Mouse (Mus musculus) layer of hippocampus, adult 9-11 months (tissue): ENCODE measurements around the gene Vash1.
A peak's percentile ranks its signal among the peaks of the same experiment; 100 is the strongest.

Experiments used
- DNase-seq: peaks from one replicate; pipeline ENCODE4 v3.0.0; 2022

Vash1 gene

DNA sequence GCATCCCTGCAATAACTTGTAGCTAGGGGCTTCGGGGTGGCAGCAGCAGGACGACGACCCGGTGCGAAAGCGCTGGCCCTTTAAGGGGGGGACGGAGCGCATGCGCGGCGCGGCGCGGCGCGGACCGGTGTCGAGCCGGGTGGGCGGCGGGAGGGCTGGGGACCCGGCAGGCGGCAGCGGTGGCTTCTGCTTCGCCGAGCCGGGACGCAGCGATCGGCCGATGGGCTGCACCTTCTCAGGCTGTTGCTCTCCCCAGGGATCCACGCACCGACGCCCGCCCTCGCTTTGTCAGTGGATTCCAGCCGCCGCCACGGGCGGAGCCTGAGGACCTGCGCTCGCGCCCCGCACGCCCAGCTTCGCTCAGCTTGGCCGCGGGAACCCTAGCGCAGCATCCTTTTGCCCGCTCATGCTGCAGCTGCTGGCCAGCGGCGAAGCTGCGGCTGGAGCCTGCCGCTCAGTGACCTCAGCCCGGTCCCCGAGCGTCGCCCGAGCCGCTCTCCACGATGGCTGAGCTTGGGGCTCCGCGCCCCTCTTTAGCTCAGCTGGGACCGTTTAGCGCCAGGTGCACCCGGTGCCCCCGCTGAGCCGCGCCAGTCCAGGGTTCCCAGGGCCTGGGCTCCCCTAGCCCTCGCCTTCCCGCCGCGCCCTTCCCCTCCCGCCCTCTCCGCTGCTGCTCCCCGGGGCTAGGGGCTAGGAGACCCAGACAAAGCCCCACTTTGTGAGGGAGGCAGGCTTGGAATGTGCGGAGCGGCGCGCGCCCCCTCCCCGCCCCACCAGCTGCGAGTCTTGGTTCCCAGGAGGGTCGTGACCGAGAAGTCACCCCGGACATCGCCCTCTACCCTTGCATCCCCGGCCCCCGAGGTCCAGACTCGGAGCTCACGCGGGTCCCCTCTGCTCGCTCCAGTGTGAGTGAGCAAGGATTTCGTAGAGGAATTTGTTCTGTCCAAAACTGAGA, at the start of gene Vash1:
Vash1 (plus strand) TSS at position 110 of the 955 bp plus-strand sequence.
- peak; percentile 65 for DNase-seq

DNA sequence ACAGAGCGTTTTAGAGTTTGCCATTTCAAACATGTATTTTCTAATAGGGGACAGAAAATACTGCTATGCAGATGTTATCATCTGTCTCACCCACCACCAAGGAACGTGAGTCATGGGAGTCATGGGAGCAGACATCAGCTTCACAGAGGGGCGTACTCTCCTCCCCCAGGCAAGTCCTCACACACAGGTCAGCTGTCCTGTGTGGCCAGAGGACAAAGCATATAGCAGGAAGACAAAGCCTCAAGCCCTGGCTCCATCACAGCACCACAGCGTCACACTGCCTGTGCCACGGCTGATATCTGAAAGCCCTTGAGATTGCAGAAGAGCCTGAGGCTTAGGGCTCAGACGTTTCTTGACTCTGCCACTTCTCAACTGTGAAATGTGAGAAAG, 49.7 kb upstream of the Vash1 start:
- DNase-seq: no peak

DNA sequence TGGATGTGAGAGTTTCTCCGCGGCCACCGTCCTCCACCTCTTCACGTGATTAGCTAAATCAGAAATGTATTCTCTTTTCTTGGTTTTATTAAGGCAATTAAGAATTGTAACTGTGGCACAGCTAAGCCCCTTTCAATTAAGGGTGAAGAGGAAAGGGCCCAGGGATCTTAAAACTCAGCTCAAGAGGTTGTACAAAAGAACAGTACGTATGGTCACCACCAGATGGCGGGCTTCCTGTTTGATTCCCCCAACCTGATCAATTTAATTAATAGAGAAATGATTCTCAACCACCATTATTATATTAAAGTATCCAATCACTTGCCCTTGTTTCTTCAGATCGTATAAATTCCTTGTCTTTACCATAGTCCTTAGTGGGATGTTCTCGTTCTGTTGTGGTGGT, 36.7 kb upstream of the Vash1 start:
- no peak for DNase-seq

DNA sequence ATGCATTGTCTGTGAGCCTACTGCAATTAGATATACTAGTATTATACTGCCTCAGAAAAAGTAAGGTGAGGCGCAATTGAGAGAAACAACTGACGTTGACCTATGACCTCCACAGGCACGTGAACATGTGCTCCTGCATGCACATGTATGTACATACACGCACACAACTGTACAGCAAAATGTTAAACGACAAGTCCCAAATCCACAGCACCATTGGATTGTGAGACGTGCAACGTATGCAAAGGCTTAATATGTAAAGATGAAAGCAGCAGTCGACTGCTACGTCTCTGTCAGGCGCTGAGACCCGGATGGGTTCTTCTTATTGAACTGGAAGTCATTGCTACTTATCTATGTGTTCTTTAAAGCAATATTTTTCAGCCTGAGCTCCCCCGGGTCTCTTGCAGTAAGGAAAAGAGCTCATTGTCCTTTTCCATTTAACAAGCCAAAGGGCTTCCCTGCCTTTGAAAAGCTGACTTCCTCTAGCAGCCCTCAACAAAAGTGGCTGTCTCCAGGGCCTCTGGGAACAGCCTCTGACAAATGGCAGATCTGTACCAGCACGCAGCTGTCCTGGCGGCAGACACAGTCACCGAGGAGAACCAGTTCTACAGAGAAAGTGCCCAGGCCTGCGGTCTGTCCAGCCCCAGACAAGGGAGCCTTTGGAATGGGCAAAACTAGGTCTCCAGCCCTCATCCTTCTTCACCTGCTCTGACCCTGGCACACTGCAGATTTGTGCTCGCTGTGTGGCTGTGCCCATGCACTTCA, 33.8 kb upstream of the Vash1 start:
- DNase-seq: peak; percentile 62

DNA sequence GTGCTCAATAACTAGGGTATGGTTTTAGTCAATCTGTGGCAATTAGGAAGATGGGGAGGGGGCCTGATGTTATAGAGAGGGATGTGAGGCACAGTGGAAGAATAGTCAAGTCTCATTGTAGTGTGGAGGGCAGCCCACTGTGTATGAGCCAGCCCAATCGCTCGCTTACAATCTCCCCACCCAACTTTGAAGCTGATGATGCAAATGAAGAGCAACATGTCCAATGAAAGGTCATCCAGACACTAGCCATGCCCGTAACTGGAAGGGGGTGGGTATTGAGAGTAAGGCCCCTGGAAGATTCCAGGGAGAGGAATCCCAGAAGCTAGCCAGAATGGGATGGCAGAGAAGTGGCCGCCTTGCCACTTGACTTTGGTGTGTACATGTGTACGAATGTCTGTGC, 33.0 kb upstream of the Vash1 start:
- no peak for DNase-seq

DNA sequence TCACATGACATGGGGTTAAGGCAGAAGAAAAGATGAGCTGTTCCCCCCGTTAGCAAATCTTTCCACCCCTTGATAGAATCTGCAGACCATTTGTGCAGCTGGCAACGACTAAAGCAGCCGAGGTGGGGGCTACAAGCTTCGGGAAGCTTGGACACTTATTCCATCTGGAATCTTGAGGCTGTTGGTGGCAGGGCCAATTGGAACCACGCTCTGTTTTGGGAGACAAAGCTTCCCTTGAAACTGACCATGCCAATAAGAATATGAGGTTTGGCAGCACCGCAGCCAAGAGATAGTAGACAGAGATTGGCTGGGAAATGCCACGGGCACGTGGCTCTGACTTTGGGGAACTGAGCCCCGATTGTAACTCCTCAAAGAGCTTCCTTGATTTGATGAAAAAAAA, 31.7 kb upstream of the Vash1 start:
- peak; percentile 34 for DNase-seq

DNA sequence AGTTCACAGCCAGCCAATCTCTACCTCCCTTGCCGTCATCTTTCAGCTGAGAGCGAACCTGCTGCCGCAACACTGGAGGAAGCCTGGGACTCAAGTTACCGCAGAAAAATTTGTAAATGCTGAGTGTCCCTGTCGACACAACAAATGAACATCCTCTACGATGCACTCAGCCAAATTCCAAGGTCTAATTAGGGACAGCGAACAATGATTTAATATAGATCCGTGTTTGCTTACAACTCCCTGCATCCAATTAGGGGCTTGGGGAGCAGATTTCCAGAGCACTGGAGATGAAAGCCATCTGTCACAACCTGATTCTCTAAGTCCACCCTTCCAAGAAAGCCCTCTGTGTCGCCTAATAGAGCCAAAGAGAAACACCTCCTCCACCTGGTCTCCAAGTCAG, 31.2 kb upstream of the Vash1 start:
- no peak for DNase-seq

DNA sequence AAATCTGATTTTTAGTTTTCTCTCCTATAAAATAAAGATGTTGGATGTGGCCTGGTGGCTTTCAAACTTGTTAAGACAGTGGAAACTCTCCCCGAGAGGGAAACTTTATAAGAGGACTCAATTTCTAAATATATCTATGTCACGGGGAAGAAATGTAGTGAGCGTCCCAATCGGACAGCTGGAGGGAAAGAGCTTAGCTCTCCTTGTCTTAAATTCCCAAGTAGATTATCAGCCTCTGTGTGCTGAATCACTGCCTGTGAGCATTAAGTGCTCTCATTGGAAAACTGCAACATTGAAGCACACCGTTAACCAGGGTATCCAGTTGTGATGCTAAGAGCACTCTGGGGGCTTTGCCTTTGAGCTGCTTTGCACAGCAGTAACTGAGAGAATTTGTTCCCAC, 30.8 kb upstream of the Vash1 start:
- no peak for DNase-seq

DNA sequence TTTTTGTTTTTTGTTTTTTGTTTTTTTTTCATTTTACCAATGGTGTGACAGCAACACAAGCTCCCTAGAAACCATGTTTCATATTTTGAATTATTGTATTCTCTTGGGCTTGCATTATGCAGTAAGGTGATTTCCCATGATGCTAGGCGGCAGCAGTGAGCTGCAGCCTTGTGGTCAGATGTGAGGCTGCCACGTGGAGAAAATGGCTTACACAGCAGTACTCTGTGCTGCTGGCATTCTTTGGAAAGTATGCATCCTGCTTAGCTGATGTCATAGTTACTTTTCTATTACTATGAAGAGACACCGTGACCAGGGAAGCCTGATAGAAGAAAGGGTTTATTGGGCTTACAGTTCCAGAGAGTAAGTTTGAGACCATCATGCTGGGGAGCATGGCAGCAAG, 30.0 kb upstream of the Vash1 start:
- DNase-seq: no peak

DNA sequence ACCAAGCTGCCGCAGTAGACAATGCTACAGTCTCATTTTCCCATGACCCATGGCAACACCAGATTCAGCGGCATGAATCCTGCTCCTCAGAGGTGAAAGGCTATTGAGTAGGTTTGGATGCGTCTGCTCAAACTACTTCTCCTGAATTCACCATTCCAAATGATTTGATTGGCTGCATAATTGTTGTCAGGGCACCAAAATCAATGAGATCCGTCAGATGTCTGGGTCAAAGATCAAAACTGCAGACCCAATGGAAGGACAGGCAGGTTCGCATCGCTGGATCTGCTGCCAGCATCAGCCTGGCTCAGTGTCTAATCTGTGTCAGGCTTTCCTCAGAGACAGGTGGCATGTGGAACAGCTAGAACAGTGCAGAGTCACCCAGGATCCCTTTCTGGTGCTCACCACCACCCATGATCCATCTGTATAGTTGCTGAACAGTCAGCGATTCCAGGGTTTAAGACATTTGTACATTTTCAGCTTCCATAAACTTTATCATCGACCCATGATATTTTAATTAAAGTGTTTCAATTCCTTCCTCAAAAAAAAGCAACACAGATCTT, 27.1 kb upstream of the Vash1 start:
- peak; percentile 59 for DNase-seq

DNA sequence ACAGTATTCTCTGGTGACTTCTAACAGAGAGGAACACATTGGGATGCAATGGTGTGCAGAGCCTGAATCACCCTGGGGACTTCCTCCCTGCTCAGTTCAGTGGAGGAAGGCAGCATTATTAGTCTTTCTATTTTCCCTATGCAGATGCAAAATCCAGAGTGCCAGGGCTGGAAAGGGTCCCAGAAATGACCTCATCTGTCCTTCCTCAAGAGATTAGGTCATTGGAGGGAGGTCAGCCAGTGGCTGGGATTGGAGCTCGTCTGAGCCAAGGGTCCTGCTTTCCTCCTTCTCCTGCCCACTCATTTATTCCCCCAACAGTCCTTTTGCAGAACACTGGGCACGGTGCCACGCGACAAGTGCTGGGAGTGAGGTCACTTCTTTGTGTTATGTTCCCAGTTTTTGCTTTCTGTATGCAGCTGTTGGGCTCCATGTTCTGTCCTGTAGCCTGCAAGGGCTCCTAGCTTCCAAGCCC, 25.9 kb upstream of the Vash1 start:
- peak; percentile 89 for DNase-seq

DNA sequence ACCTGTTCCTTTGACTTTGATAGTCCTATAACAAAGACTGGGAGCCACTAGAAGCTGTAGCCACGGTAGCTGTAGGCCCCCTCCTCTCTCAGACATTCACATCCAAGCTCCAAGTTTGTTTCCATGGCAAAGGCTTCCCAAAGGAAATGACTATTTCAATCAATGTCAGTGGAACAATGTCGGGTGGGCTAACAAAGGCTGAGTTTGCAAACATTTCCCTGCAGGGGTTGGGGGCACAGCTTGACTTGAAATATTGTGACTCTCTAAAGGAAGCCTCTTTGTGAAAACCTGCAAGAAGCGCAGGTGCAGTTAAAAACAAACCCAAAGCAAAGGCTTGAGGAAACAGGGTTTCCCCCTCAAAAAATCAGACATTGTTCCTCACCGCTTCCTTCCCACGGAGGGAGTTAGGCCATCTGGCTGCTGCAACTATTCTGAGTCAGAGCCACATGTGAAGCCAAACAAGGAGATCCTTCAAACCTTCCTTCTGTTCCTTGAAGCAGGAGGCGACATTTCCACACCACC, 19.0 kb upstream of the Vash1 start:
- DNase-seq: no peak

DNA sequence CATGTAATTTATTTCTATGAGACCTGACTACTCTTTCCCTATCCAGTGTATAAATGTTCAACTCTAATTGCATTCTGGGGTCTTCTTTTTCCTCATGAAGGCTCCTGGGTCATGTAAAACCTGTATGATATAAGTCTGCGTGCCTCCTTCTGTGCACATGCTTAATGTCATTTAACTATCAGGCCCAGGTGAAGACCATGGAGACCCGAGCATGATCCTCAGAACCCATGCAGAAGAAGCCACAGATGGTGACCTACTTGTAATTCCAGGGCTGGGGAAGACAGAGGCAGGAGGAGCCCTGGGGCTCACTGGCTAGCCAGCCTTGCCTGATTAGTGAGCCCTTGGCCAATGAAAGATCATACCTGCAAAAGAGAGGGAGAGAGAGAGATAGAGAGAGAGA, 18.0 kb upstream of the Vash1 start:
- DNase-seq: no peak

DNA sequence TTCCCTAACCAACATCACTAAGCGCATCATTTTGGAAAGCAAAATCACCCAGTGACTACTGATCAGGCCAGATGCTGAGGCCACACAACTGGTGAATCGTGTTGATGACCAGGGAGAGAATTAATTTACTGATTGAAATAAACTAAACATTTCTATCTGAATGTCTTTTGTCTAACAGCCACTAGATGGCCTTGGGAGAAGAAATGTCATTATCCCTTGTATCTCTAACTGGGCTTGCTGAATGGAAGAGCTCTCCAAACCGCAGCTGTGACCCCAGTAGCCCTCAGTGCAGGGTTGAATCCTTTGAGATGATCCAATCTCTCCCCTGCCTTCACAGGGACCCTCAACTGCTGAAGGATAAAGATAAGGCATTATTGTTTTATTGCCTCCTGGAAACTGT, 12.8 kb upstream of the Vash1 start:
- DNase-seq: no peak

DNA sequence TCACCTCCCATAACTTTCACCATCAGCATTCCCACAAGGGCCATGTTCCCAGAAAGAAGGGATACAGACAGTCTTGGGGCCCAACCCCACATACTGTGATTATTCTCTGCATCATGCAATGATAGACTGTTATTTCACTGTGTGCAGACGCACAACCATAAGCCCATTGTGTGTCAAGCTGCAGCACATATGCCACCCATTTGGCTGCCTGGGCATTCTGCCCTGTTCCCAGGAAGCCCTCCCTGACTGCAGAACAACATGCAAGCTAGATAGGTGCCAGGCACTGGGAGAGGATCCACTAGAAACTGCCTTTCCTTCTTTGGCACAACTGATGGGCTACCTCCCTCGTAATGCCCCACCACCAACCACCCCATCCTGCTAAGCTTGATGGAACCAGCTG, 10.1 kb upstream of the Vash1 start:
- DNase-seq: peak; percentile 86

DNA sequence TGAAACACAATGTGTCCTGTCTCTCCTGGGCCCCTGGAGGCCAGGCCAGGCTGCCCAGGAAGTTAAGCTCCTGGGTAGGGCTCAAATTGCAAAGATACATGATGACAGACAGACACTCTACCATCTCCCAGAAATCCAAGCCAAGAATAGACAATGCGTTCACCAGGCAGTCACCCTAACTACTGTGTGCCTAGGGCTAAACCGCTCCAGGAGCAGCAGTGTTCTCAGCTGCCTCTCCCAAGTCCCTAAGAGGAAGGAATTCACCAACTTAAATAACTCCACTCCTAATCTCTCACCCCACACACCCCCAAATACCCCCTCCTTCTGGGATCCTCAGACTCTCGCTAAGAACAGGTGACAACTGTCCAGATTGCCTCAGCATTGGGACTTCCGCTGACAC, 6.4 kb upstream of the Vash1 start:
- DNase-seq: no peak

DNA sequence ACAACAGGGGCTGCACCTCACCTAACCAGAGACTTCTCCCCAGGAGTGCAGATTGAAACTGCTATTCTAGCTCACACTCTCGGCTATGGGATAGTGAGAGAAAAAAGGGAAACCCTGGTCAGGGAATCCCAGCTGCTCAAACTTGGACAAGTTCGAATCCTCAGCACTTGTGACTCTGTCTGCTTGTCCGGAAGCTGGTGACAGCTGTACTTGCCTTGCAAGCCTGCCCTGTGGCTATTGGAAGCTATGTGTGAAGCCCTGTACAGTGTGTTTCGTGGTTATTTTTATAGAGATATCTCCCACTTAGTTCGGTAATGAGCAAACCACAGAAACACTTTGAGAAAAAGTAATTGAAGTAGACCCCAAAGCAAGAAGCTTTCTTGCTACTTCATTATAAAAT, 6.0 kb upstream of the Vash1 start:
- no peak for DNase-seq

DNA sequence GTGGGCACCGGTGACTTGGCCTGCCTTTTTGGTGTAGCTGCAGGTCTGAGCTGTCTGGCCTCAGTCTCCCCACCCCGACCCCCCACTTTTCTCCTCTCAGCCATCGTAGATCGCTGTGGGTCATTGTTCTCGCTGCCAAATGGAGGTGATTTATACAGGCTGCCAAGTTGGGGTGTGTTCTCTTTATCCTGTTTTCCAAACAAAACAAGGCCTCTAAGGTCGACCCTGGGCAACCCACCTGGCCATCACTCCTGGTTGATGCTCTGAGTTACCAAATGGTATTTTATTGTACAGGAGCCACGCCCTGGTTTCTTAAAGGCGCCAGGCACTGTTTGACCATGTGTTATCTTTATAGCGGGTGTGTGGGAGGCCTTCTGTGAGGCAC, 1.0 kb downstream of the Vash1 start:
- DNase-seq: no peak

DNA sequence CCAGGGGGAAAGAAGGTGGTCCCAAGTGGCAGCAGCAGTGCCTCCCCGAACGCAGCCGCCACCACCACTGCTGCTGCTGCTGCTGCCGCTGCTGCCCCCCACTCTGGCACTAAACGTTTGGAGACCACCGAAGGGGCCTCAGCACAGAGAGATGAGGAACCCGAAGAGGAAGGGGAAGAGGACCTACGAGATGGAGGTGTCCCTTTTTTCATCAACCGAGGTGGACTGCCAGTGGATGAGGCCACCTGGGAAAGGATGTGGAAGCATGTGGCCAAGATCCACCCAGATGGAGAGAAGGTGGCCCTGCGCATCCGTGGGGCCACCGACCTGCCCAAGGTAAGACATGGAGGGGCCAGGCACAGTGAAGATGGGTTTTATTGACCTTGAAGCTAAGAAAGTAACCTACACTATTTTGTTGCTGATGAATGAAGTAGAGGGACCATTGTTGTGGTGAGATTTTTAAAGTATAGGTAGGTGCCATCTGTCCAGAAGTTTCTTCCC, 1.5 kb downstream of the Vash1 start:
- no peak for DNase-seq

DNA sequence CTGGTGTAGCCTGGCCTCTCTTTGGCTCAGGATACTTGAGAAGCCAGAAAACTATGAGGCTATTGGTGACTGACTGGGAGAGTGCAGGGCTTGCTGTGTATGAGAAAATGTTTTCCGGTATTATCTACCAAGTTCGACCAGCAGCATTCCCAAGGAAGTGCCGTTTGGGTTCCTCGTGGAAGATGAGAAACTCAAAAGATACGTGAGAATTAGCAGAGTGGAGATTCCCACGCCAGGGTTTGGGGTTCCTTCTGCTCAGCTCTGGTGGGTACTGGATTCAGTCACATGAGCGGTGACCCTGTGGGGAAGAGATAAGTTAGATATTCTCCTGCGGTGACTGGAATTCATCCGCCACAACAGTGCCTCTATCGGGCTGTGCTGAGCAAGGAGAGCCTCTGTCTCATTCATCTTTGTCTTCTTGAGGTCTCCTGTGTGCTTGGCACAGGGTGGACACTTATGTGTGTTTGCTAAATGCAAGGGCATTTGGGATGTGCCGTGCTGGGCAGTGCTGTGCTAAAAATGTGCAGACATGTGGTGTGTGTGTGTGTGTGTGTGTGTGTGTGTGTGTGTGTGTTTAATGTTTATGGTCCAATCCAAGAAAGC, 2.2 kb downstream of the Vash1 start:
- DNase-seq: no peak

DNA sequence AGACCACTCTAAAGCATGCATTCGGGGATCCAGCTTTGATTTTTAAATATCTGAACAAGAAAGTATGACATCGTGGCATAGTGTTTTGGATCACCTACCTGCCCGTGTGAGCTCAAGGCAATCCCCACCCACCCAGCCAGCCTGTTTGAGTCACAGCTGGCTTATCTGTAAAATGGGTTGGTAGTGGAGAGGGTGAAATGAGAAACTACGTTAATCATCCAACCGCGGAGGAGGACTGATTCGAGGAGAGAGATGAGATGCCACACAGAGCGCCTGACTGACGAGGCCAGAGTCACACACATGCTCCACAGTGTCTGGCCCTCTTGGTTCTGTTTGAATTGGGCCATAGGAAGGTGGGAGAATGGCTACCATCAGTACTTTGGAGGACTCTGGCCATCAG, 3.1 kb downstream of the Vash1 start:
- no peak for DNase-seq

DNA sequence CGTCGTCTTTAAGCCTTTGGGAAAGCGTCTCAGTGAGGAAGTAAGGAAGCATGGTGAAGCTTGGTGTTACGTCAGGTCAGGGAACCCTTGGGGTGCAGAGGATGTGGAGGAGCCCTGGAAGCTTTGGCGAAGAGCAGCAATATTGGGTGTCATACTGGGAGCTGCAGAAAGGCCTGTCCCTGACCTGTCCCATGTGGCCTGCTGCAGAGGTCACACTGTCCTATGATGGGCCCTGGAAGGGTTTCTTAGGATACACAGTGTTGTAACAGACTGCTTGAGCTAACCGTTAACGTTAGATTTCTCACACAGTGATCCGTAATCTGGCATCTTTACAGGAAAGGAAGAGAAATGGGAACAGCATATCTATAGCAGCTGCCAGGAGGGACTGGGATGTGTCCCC, 3.7 kb downstream of the Vash1 start:
- DNase-seq: no peak

DNA sequence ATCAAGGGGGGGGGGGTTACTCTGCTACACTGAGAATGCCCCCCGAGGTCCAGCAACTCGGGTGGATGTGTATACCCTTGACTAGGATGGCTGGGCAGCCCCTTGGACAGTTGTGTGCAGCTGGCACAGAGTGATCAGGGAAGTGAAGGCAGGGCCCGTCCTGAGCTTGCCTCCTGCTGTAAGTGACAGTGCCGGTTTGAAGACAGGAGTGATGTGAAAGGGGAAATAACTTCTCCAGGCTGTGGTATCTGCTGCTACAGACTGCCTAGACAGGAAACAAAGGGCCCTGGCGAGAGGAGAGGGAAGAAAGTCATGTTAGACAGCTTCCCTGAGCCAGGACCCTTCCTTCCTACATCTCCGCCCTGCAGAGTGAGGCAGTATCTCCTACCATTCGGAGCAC, 5.2 kb downstream of the Vash1 start:
- no peak for DNase-seq
